Mouse (Mus musculus) spleen, adult 2 months (tissue): ENCODE data around the gene Chrng. TPM values are rescaled to one million over a fixed set of nuclear protein-coding genes. Genes with fewer than 3 reads are reported as not detected.

Experiments
- DNase-seq, 2 experiments: peaks; one replicate each; pipeline versions ENCODE4 v3.0.0 to v3.0.0-alpha.2; 2012 to 2021; ENCODE audit warnings: low spot score in 2 of 2, low read depth in 1 of 2
- H3K27ac ChIP-seq: fragments of 200-500 bp; 2 replicates; pipeline ENCODE4 v1.5.1; 2012; ENCODE audit warnings: low read length, inconsistent platforms; ENCODE audit not compliant: insufficient read depth
- H3K27me3 ChIP-seq: fragments of 200-500 bp; 2 replicates; pipeline ENCODE4 v1.6.1; 2012; ENCODE audit warnings: mild to moderate bottlenecking, moderate library complexity, low read length, inconsistent platforms; ENCODE audit not compliant: control insufficient read depth, insufficient read depth
- H3K36me3 ChIP-seq: fragments of 200-500 bp; 2 replicates; pipeline ENCODE4 v1.6.1; 2012; ENCODE audit warnings: mild to moderate bottlenecking, low read length, inconsistent platforms; ENCODE audit not compliant: control insufficient read depth, insufficient read depth
- H3K4me1 ChIP-seq: fragments of 200-500 bp; 2 replicates; pipeline ENCODE4 v1.6.1; 2011; ENCODE audit warnings: inconsistent platforms; ENCODE audit not compliant: control insufficient read depth, insufficient read depth, insufficient read length
- H3K4me3 ChIP-seq: fragments of 200-500 bp; 2 replicates; pipeline ENCODE4 v1.5.1; 2011; ENCODE audit warnings: mild to moderate bottlenecking, inconsistent platforms; ENCODE audit not compliant: insufficient read depth, insufficient read length; ENCODE audit errors: extremely low read depth
- CTCF ChIP-seq: fragments of 200-500 bp; IDR thresholded peaks from 2 replicates; pipeline ENCODE4 v1.5.1; 2011; ENCODE audit warnings: mild to moderate bottlenecking, inconsistent platforms; ENCODE audit not compliant: insufficient read depth, insufficient read length, insufficient replicate concordance; ENCODE audit errors: extremely low read depth
- POLR2A ChIP-seq: fragments of 200-500 bp; IDR thresholded peaks from 2 replicates; pipeline ENCODE4 v1.6.1; 2011; ENCODE audit warnings: low read depth, low read length, inconsistent platforms
- WGBS: fragments of 180-500 bp; shearing (Covaris S2); methylation state at CpG from one replicate; pipeline ENCODE4 v1.1.7; 2018; 5-methylcytosine and 5-hydroxymethylcytosine counted together
- polyA plus RNA-seq: library from polyadenylated mRNA; depleted of rRNA; stranded (reverse); fragments of >200 nt; gene quantifications from 2 replicates; pipeline ENCODE4 v1.2.3, GENCODE M21; 2012

Chrng gene
- polyA plus RNA-seq, 1 experiment: not detected

GRCm38 (mm10) chr1:87184751-87185139 lies 19.7 kb upstream of the Chrng start:
- 9% methylated on average over 20 of the region's 20 CpGs for WGBS
- H3K36me3 ChIP-seq: no peaks in the 10 kb centered on the region
- H3K4me1 ChIP-seq: peaks cover 9% of the 10 kb centered on the region; the same call in 1 of the 2 replicates
- no peak overlapping the region for H3K27ac ChIP-seq
- peak; percentile 35 to 56 for DNase-seq
- H3K4me3 ChIP-seq: no peak overlapping the region
- TF ChIP-seq POLR2A (no peak), CTCF (peak; percentile 80; the same call in 1 of the 2 replicates)
- H3K27me3 ChIP-seq: peaks cover 16% of the 10 kb centered on the region

- no peaks in the 10 kb centered on the region for H3K36me3 ChIP-seq
- peaks cover 16% of the 10 kb centered on the region for H3K27me3 ChIP-seq
- no peak overlapping the region for H3K27ac ChIP-seq
- peaks cover 9% of the 10 kb centered on the region; the same call in 1 of the 2 replicates for H3K4me1 ChIP-seq
- no peak for DNase-seq
- H3K4me3 ChIP-seq: no peak overlapping the region
- TF ChIP-seq POLR2A (no peak), CTCF (no peak)
- 21% methylated on average over 13 of the region's 13 CpGs for WGBS
Observed at GRCm38 (mm10) chr1:87185526-87185925, 18.9 kb upstream of the Chrng start.

GRCm38 (mm10) chr1:87186261-87187036 lies 18.0 kb upstream of the Chrng start:
- Histone ChIP-seq H3K36me3 (no peaks in the 10 kb centered on the region), H3K4me3 (peak overlapping the region; percentile 63), H3K27me3 (peaks cover 16% of the 10 kb centered on the region), H3K4me1 (peaks cover 9% of the 10 kb centered on the region; the same call in 1 of the 2 replicates), H3K27ac (no peak overlapping the region)
- WGBS: 6% methylated on average over 54 of the region's 54 CpGs
- DNase-seq: no peak
- TF ChIP-seq CTCF (no peak), POLR2A (no peak)

GRCm38 (mm10) chr1:87187037-87187355 lies 17.5 kb upstream of the Chrng start:
- WGBS: 1% methylated on average over 15 of the region's 15 CpGs
- H3K27me3 ChIP-seq: peaks cover 16% of the 10 kb centered on the region
- no peak overlapping the region for H3K27ac ChIP-seq
- peaks cover 9% of the 10 kb centered on the region; the same call in 1 of the 2 replicates for H3K4me1 ChIP-seq
- TF ChIP-seq POLR2A: no peak
- TF ChIP-seq CTCF: peak; percentile 78
- peak overlapping the region; percentile 63 for H3K4me3 ChIP-seq
- peak; percentile 23 to 45 for DNase-seq
- no peaks in the 10 kb centered on the region for H3K36me3 ChIP-seq

- Histone ChIP-seq H3K4me3 (no peak within 1 kb of the TSS), H3K27ac (no peak within 1 kb of the TSS), H3K4me1 (peaks cover 7% of the 10 kb centered on the region; the same call in 1 of the 2 replicates), H3K27me3 (peaks cover 14% of the 10 kb centered on the region), H3K36me3 (no peaks in the 10 kb centered on the region)
- DNase-seq: no peak
- TF ChIP-seq POLR2A (no peak), CTCF (no peak)
- WGBS: 42% methylated on average over 4 of the region's 4 CpGs
Observed at GRCm38 (mm10) chr1:87190429-87190828, 14.0 kb upstream of the Chrng start, which contains the start of gene Chrnd. TSS of gene Chrnd (plus strand) at chr1:87190607.

- 85% methylated on average over 9 of the region's 9 CpGs for WGBS
- Histone ChIP-seq H3K4me3 (no peak overlapping the region), H3K27ac (no peak overlapping the region), H3K27me3 (no peaks in the 10 kb centered on the region), H3K36me3 (no peaks in the 10 kb centered on the region), H3K4me1 (no peaks in the 10 kb centered on the region)
- DNase-seq: no peak
- no peak for TF ChIP-seq POLR2A
- TF ChIP-seq CTCF: no peak
Observed at GRCm38 (mm10) chr1:87197296-87197695, 7.2 kb upstream of the Chrng start.
